Mouse (Mus musculus): Measurements from ENCODE around the gene Gadd45g. TPM values are rescaled to one million over a fixed set of nuclear protein-coding genes. Genes with fewer than 3 reads are reported as not detected.

Gadd45g gene
- polyA plus RNA-seq, 1 experiment: 668 TPM

GRCm38 (mm10) chr13:51880019-51880418 is 33.5 kb downstream of the Gadd45g start:
- peaks cover 81% of the 10 kb centered on the region for H3K4me1 ChIP-seq
- peak overlapping the region; percentile 43 for H3K4me3 ChIP-seq (replicated peaks)
- TF ChIP-seq FLI1 (IDR thresholded peaks at IDR 0.05; ENCODE audit: low read length) (no peak), GATA1 (IDR thresholded peaks at IDR 0.05; ENCODE audit: borderline replicate concordance, low read length) (no peak)
- peaks cover 11% of the 10 kb centered on the region for H3K9me3 ChIP-seq
- no peaks in the 10 kb centered on the region for H3K36me3 ChIP-seq (replicated peaks; ENCODE audit: low read length)
- peaks cover 22% of the 10 kb centered on the region for H3K27me3 ChIP-seq (replicated peaks)

DNA sequence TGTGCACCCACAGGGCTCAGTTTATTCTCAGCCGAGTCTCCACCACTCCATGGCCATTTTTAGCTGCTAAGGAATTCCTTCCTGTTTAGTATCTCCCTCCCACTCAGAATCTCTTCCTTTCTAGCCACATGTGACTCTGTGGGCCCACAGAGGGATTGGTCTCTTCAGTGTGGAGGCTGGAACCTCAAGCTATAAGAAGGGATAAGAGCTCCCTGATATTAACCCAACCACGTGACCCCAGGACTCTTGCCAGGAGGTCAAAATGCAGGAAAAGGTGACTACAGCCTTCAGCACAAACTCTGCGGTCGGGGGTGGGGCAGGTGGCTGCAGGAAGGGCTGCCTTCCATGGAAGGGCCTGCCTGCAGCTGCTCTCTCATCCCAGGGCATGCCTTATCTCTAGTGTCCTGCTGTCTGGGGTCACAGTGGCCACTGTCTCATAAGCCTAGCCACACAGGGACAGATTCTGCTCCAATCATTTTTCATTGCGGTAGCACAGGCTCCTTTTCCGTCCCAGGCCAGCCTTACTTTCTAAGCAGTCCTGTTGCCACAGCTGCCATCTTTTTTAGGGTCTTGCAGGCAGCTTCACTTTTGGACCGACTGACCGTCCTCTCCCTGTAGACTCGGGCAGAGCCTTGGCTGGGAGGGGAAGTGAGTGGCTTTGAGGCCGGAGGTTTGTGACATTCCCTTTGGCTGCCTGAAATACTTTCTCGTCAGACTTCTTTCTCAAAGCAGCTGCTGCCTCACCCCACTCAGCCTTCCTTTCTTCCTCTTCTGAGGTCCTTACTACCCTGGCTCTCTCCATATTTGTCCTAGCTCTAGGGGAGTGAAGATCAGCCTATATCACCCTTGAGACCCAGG is 35.0 kb downstream of the Gadd45g start:
- Histone ChIP-seq H3K4me3 (replicated peaks) (peak overlapping the region; percentile 87), H3K36me3 (replicated peaks; ENCODE audit: low read length) (no peaks in the 10 kb centered on the region), H3K9me3 (0 out of 2 replicates have a peak, but pooled peaks cover under 1% of the 10 kb centered on the region), H3K4me1 (peaks cover 81% of the 10 kb centered on the region), H3K27me3 (replicated peaks) (peaks cover 11% of the 10 kb centered on the region)
- TF ChIP-seq GATA1 (IDR thresholded peaks at IDR 0.05; ENCODE audit: borderline replicate concordance, low read length) (0 out of 3 replicates have a peak, but pooled peaks have one; percentile 37), FLI1 (IDR thresholded peaks at IDR 0.05; ENCODE audit: low read length) (no peak)

- Histone ChIP-seq H3K9me3 (no peaks in the 10 kb centered on the region), H3K4me3 (replicated peaks) (peak overlapping the region; percentile 87), H3K36me3 (replicated peaks; ENCODE audit: low read length) (no peaks in the 10 kb centered on the region), H3K4me1 (peaks cover 88% of the 10 kb centered on the region), H3K27me3 (replicated peaks) (peaks cover 5% of the 10 kb centered on the region)
- TF ChIP-seq FLI1 (IDR thresholded peaks at IDR 0.05; ENCODE audit: low read length) (no peak), GATA1 (IDR thresholded peaks at IDR 0.05; ENCODE audit: borderline replicate concordance, low read length) (no peak)
Measured at GRCm38 (mm10) chr13:51882218-51882617, 35.7 kb downstream of the Gadd45g start.

- no peaks in the 10 kb centered on the region for H3K36me3 ChIP-seq (replicated peaks; ENCODE audit: low read length)
- H3K27me3 ChIP-seq (replicated peaks): peaks cover 4% of the 10 kb centered on the region
- H3K4me1 ChIP-seq: peaks cover 97% of the 10 kb centered on the region
- H3K4me3 ChIP-seq (replicated peaks): no peak overlapping the region
- no peaks in the 10 kb centered on the region for H3K9me3 ChIP-seq
- no peak for TF ChIP-seq FLI1 (IDR thresholded peaks at IDR 0.05; ENCODE audit: low read length)
- no peak for TF ChIP-seq GATA1 (IDR thresholded peaks at IDR 0.05; ENCODE audit: borderline replicate concordance, low read length)
Measured at GRCm38 (mm10) chr13:51884250-51884649, 37.8 kb downstream of the Gadd45g start.

DNA sequence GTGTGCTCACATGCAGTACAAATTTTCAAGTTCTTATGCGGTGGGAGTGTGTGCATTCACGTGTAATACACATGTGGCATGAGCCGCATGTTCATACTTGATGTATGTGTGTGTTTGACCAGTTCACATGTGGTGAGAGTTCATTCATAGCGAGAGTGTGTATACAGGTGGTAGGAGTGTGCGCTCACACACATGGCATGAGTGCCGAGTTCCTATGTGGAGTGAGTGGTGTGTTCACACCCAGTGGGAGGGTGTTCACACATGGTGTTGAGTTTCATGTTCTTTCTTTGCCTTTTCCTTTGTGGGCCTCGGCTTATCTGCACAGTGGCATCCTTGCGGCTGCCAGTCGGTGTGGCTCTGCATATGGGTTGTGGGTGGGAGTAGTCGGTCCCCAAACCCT is 39.1 kb downstream of the Gadd45g start:
- Histone ChIP-seq H3K27me3 (replicated peaks) (peaks cover 5% of the 10 kb centered on the region), H3K4me1 (peaks cover 89% of the 10 kb centered on the region), H3K9me3 (no peaks in the 10 kb centered on the region), H3K36me3 (replicated peaks; ENCODE audit: low read length) (no peaks in the 10 kb centered on the region), H3K4me3 (replicated peaks) (peak overlapping the region; percentile 75)
- TF ChIP-seq FLI1 (IDR thresholded peaks at IDR 0.05; ENCODE audit: low read length) (no peak), GATA1 (IDR thresholded peaks at IDR 0.05; ENCODE audit: borderline replicate concordance, low read length) (no peak)

GRCm38 (mm10) chr13:51886085-51886484 is 39.6 kb downstream of the Gadd45g start:
- peaks cover 5% of the 10 kb centered on the region for H3K27me3 ChIP-seq (replicated peaks)
- peaks cover 85% of the 10 kb centered on the region for H3K4me1 ChIP-seq
- H3K4me3 ChIP-seq (replicated peaks): no peak overlapping the region
- TF ChIP-seq FLI1 (IDR thresholded peaks at IDR 0.05; ENCODE audit: low read length): no peak
- no peak for TF ChIP-seq GATA1 (IDR thresholded peaks at IDR 0.05; ENCODE audit: borderline replicate concordance, low read length)
- H3K36me3 ChIP-seq (replicated peaks; ENCODE audit: low read length): no peaks in the 10 kb centered on the region
- no peaks in the 10 kb centered on the region for H3K9me3 ChIP-seq

GRCm38 (mm10) chr13:51886723-51887122 is 40.2 kb downstream of the Gadd45g start:
- Histone ChIP-seq H3K4me1 (peaks cover 85% of the 10 kb centered on the region), H3K27me3 (replicated peaks) (peaks cover 5% of the 10 kb centered on the region), H3K4me3 (replicated peaks) (no peak overlapping the region), H3K36me3 (replicated peaks; ENCODE audit: low read length) (no peaks in the 10 kb centered on the region), H3K9me3 (no peaks in the 10 kb centered on the region)
- TF ChIP-seq GATA1 (IDR thresholded peaks at IDR 0.05; ENCODE audit: borderline replicate concordance, low read length) (no peak), FLI1 (IDR thresholded peaks at IDR 0.05; ENCODE audit: low read length) (no peak)

DNA sequence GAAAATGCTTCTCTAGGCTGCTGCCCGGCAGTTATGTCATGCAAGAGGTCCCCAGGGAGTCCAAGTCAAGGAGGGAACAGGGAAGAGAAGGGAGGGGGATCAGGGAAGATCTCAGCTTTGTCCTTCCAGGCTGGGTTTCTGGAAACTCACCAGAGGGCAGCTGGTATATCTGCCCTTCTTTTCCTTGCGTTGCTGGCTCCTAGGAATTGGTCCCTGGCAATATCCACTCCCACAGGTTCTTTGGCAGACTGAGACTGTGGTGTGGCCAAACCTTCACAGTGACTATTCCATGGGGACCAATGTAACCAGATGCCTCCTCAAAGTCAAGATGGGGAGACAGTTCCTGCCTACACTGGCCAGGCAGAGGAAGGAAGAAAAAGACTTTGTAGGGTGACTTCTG is 41.9 kb downstream of the Gadd45g start:
- no peaks in the 10 kb centered on the region for H3K36me3 ChIP-seq (replicated peaks; ENCODE audit: low read length)
- H3K4me3 ChIP-seq (replicated peaks): no peak overlapping the region
- no peak for TF ChIP-seq GATA1 (IDR thresholded peaks at IDR 0.05; ENCODE audit: borderline replicate concordance, low read length)
- no peak for TF ChIP-seq FLI1 (IDR thresholded peaks at IDR 0.05; ENCODE audit: low read length)
- H3K4me1 ChIP-seq: peaks cover 77% of the 10 kb centered on the region
- peaks cover 5% of the 10 kb centered on the region for H3K27me3 ChIP-seq (replicated peaks)
- H3K9me3 ChIP-seq: no peaks in the 10 kb centered on the region

DNA sequence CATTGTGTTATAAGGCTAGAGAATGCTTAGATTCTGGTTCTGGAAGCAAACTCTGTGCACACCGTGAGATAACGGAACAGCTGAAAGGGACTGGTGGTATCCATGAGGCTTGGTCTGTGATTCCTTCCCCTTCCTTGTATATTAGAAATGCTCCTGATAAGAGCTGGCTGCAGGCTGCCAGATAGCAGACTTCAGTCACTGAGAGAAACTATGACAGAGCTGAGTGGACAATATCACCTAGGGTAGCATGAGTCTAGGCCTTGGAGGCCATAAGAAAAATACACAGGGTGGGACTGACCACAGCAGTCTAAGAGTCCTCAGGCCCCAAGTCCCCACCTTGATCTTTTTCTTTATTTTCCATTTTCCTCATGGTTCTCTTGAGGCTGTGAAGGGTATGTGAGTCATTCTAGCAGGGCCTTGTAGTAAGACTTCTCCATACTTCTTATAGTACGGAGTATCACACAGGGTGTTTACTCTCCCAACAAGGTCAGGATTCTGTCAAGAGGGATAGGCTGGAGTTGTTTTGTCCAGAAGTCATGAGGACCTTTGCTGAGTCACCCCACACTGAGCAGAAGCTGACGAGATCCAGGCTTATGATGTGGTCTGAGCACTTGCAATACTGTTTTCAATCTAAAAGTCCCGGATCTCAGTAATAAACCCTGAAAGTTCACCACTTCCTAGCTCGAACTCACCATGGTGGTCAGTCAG is 45.5 kb downstream of the Gadd45g start:
- Histone ChIP-seq H3K27me3 (replicated peaks) (peaks cover 15% of the 10 kb centered on the region), H3K36me3 (replicated peaks; ENCODE audit: low read length) (no peaks in the 10 kb centered on the region), H3K4me3 (replicated peaks) (no peak overlapping the region), H3K4me1 (peaks cover 44% of the 10 kb centered on the region), H3K9me3 (no peaks in the 10 kb centered on the region)
- TF ChIP-seq GATA1 (IDR thresholded peaks at IDR 0.05; ENCODE audit: borderline replicate concordance, low read length) (no peak), FLI1 (IDR thresholded peaks at IDR 0.05; ENCODE audit: low read length) (no peak)

DNA sequence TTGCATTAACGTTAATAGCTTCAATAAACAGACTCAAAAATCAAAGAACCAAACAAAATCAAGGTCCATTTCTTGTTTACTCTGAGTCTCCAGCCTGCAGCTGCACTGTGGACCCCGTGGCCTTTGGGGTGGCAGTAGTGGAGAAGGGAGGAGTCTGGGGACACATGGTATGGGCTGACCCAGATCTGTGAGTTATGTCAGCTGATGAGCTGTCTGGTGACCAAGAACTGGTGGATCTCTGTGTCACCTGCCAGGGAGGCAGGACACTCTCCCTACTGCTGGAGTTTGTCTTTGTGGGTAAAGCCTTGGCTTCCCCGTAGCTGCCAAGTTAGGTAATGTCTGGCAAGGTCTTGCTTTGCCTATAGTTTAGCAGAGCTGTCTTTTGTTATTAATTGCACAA is 51.1 kb downstream of the Gadd45g start:
- Histone ChIP-seq H3K4me1 (peaks cover 11% of the 10 kb centered on the region), H3K27me3 (replicated peaks) (peaks cover 43% of the 10 kb centered on the region), H3K4me3 (replicated peaks) (no peak overlapping the region), H3K9me3 (no peaks in the 10 kb centered on the region), H3K36me3 (replicated peaks; ENCODE audit: low read length) (no peaks in the 10 kb centered on the region)
- TF ChIP-seq GATA1 (IDR thresholded peaks at IDR 0.05; ENCODE audit: borderline replicate concordance, low read length): no peak
- no peak for TF ChIP-seq FLI1 (IDR thresholded peaks at IDR 0.05; ENCODE audit: low read length)

Other genes with a start within 250 kb of the Gadd45g start
- 18.5 and 117 TPM in 2 replicates for gene Cks2, start 201.4 kb upstream of the Gadd45g start, polyA plus RNA-seq (2012; ENCODE audit: insufficient read depth, low replicate concordance)
- gene Secisbp2, start 195.0 kb upstream of the Gadd45g start, polyA plus RNA-seq (2012; ENCODE audit: insufficient read depth, low replicate concordance): 10.7 and 21.6 TPM in 2 replicates
- gene Sema4d, start 52.9 kb upstream of the Gadd45g start, polyA plus RNA-seq (2012; ENCODE audit: insufficient read depth, low replicate concordance): 55.2 and 58.6 TPM in 2 replicates